8 mouse cellular contexts compared by ENCODE assay signal in genomic region chr11:86581250-86581753, GRCm38 (mm10). TPM values are rescaled to one million over a fixed set of nuclear protein-coding genes. Genes with fewer than 3 reads are reported as not detected.
DNase-seq lines count a peak whose midpoint lies in the region; ATAC-seq and TF ChIP-seq lines count a peak whose summit lies in the region.
"Had no signal": no experiment of that assay in that cellular context is flagged by ENCODE, and none has a peak within 500 bp of the region (broad histone marks: within the 10 kb centered on the region; RNA-seq: fewer than 3 reads in every experiment).

No protein-coding gene starts in this region.

- peak overlapping the region; percentile 96 for H3K27ac ChIP-seq in MEL (ENCODE audit: control insufficient read depth, low read depth, low read length)
- H3K27ac ChIP-seq in heart, postnatal 0 days (ENCODE audit: low read depth): peak overlapping the region; percentile 73
- peak overlapping the region; percentile 98 for H3K27ac ChIP-seq in liver, adult 2 months (replicated peaks; ENCODE audit: insufficient read depth, low read depth, low read length)
- H3K27ac ChIP-seq: limb, embryonic 13.5 days had no signal

- DNase-seq in MEL (ENCODE audit: low read depth, low spot score): peak; percentile 96
- peak; percentile 78 for DNase-seq in c-Kit-positive CD71-positive TER-119-positive erythroid progenitor cells, embryonic 14.5 days (ENCODE audit: low spot score)
- peak; percentile 43 for DNase-seq in heart, postnatal 0 days (ENCODE audit: low spot score)
- DNase-seq in liver, adult 2 months (ENCODE audit: extremely low read depth, low read depth, low spot score): peak; percentile 87
- DNase-seq in spleen, adult 18-20 months: peak; percentile 29 to 46
- DNase-seq in cerebellum, adult 9-11 months: no peak
- DNase-seq in layer of hippocampus, adult 18-20 months (ENCODE audit: low spot score in 2 of 2): no peak

- H3K79me2 ChIP-seq in MEL (ENCODE audit: control insufficient read depth, insufficient read depth, low read length, poor library complexity): peaks cover 34% of the 10 kb centered on the region
- H3K79me2 ChIP-seq in liver, adult 2 months (ENCODE audit: control insufficient read depth, insufficient read depth, low read length): no peaks in the 10 kb centered on the region; the same call in 1 of the 2 replicates

- H3K36me3 ChIP-seq in MEL (ENCODE audit: control insufficient read depth in 1 of 2, insufficient read depth in 2 of 2, low read length in 2 of 2): peaks cover 4 to 35% of the 10 kb centered on the region in 2 experiments; a peak in 3 of 4 replicates
- no peaks in the 10 kb centered on the region for H3K36me3 ChIP-seq in heart, postnatal 0 days (replicated peaks; ENCODE audit: control insufficient read depth, insufficient read depth, low read length)
- peaks cover 12% of the 10 kb centered on the region for H3K36me3 ChIP-seq in liver, adult 2 months (ENCODE audit: control insufficient read depth, insufficient read depth, low read length)

- H3K9me3 ChIP-seq in MEL (replicated peaks; ENCODE audit: insufficient read depth, low read length): no peaks in the 10 kb centered on the region
- no peaks in the 10 kb centered on the region for H3K9me3 ChIP-seq in heart, postnatal 0 days (replicated peaks; ENCODE audit: control insufficient read depth, low read length)
- H3K9me3 ChIP-seq: limb, embryonic 13.5 days had no signal

- no peaks in the 10 kb centered on the region for H3K27me3 ChIP-seq in MEL (ENCODE audit: control insufficient read depth in 1 of 2, insufficient read depth in 2 of 2, low read length in 2 of 2)
- H3K27me3 ChIP-seq in heart, postnatal 0 days (ENCODE audit: control insufficient read depth, insufficient read depth, low read length): no peaks in the 10 kb centered on the region
- no peaks in the 10 kb centered on the region for H3K27me3 ChIP-seq in liver, adult 2 months (ENCODE audit: control insufficient read depth, insufficient read depth, low read length)
- H3K27me3 ChIP-seq: limb, embryonic 13.5 days had no signal

- peak overlapping the region; percentile 44 for H3K4me2 ChIP-seq in heart, postnatal 0 days (ENCODE audit: low read depth, low read length)
- H3K4me2 ChIP-seq: limb, embryonic 13.5 days had no signal

- 0 out of 6 replicates have a peak, but pooled peaks of 1 of the 3 experiments have one; percentile 4 for TF ChIP-seq CTCF in MEL (IDR thresholded peaks at IDR 0.05 in 2 of 3, conservative IDR thresholded peaks at IDR 0.05 in 1 of 3; ENCODE audit: control insufficient read depth in 1 of 3, insufficient read depth in 1 of 3, low read depth in 2 of 3, low read length in 3 of 3, poor library complexity in 1 of 3, severe bottlenecking in 1 of 3)
- TF ChIP-seq CTCF in heart, postnatal 0 days (IDR thresholded peaks at IDR 0.05; ENCODE audit: low read depth): no peak
- no peak for TF ChIP-seq CTCF in liver, adult 2 months (IDR thresholded peaks at IDR 0.05; ENCODE audit: low read depth, low read length)

- H3K4me3 ChIP-seq in MEL (ENCODE audit: control insufficient read depth in 1 of 2, insufficient read depth in 1 of 2, low read depth in 2 of 2, low read length in 2 of 2): peak overlapping the region; percentile 69 to 74
- H3K4me3 ChIP-seq in heart, postnatal 0 days (ENCODE audit: low read depth, low read length): peak overlapping the region; percentile 17; the same call in 1 of the 2 replicates
- peak overlapping the region; percentile 3; the same call in 1 of the 2 replicates for H3K4me3 ChIP-seq in liver, adult 2 months (ENCODE audit: insufficient read depth, low read depth, low read length)
- H3K4me3 ChIP-seq: limb, embryonic 13.5 days had no signal

- WGBS in heart, postnatal 0 days: 19% methylated on average over 11 of the region's 11 CpGs
- 2% methylated on average over 11 of the region's 11 CpGs for WGBS in liver, adult 2 months

- peak overlapping the region; percentile 88 for H3K9ac ChIP-seq in MEL (ENCODE audit: control insufficient read depth, low read depth, low read length, poor library complexity, severe bottlenecking)
- peak overlapping the region; percentile 39; the same call in 1 of the 2 replicates for H3K9ac ChIP-seq in heart, postnatal 0 days (replicated peaks; ENCODE audit: low read depth, low read length)
- H3K9ac ChIP-seq in liver, adult 2 months (ENCODE audit: low read depth, low read length): peak overlapping the region; percentile 50
- H3K9ac ChIP-seq: limb, embryonic 13.5 days had no signal

- peak; percentile 70 to 97 for TF ChIP-seq POLR2A in MEL (IDR thresholded peaks at IDR 0.05; ENCODE audit: control insufficient read depth in 1 of 2, insufficient read depth in 1 of 2, low read depth in 1 of 2, low read length in 2 of 2, poor library complexity in 1 of 2)
- peak; percentile 75 for TF ChIP-seq POLR2A in liver, adult 2 months (IDR thresholded peaks at IDR 0.05; ENCODE audit: extremely low read depth, insufficient read depth, low read length)

- ATAC-seq in heart, postnatal 0 days (ENCODE audit: insufficient read depth, low read depth): peak; percentile 51

- H3K4me1 ChIP-seq in MEL (ENCODE audit: control insufficient read depth in 1 of 2, insufficient read depth in 2 of 2, low read length in 2 of 2): peaks cover 11 to 34% of the 10 kb centered on the region in 2 experiments
- peaks cover 37% of the 10 kb centered on the region for H3K4me1 ChIP-seq in heart, postnatal 0 days (ENCODE audit: control insufficient read depth, insufficient read depth)
- H3K4me1 ChIP-seq in liver, adult 2 months (ENCODE audit: control insufficient read depth, insufficient read depth, low read length): peaks cover 26% of the 10 kb centered on the region

- peak; percentile 39 to 62; a peak in 1 of 4 replicates for TF ChIP-seq EP300 in MEL (IDR thresholded peaks at IDR 0.05; ENCODE audit: low read depth in 1 of 2, low read length in 2 of 2)
- no peak for TF ChIP-seq EP300 in heart, postnatal 0 days (IDR thresholded peaks at IDR 0.05; ENCODE audit: low read depth)

- peak; percentile 1; the same call in 1 of the 2 replicates for TF ChIP-seq RAD21 in MEL (IDR thresholded peaks at IDR 0.05; ENCODE audit: low read depth, low read length)

TF ChIP-seq in MEL, 35 proteins besides CTCF, POLR2A, EP300 and RAD21 (continues in another document):
- TF ChIP-seq MYB (IDR thresholded peaks at IDR 0.05; ENCODE audit: low read depth, low read length): no peak; the same call in 1 of the 2 replicates
- TF ChIP-seq POLR2AphosphoS2 (IDR thresholded peaks at IDR 0.05; ENCODE audit: low read length): peak; percentile 39; the same call in 1 of the 2 replicates
- peak; percentile 71; the same call in 1 of the 2 replicates for TF ChIP-seq TCF12 (IDR thresholded peaks at IDR 0.05; ENCODE audit: low read depth, low read length)
- no peak for TF ChIP-seq USF2 (IDR thresholded peaks at IDR 0.05; ENCODE audit: borderline replicate concordance in 1 of 2, insufficient read depth in 1 of 2, low read depth in 1 of 2, low read length in 2 of 2)
- TF ChIP-seq MYC (IDR thresholded peaks at IDR 0.05; ENCODE audit: low read depth, low read length): 0 out of 2 replicates have a peak, but pooled peaks have one; percentile 4
- TF ChIP-seq GABPA (IDR thresholded peaks at IDR 0.05; ENCODE audit: low read depth, low read length): no peak
- no peak for TF ChIP-seq TAL1 (IDR thresholded peaks at IDR 0.05; ENCODE audit: low read length)
- no peak for TF ChIP-seq CHD2 (IDR thresholded peaks at IDR 0.05; ENCODE audit: low read length)
- 0 out of 2 replicates have a peak, but pooled peaks have one; percentile 9 for TF ChIP-seq MAFK (IDR thresholded peaks at IDR 0.05; ENCODE audit: borderline replicate concordance, low read depth, low read length)
- no peak for TF ChIP-seq MEF2A (IDR thresholded peaks at IDR 0.05; ENCODE audit: extremely low read depth, insufficient replicate concordance, low read depth, low read length, poor library complexity, severe bottlenecking)
- 0 out of 2 replicates have a peak, but pooled peaks have one; percentile 23 for TF ChIP-seq CHD1 (IDR thresholded peaks at IDR 0.05; ENCODE audit: low read depth, low read length)
- peak; percentile 87 for TF ChIP-seq NELFE (IDR thresholded peaks at IDR 0.05; ENCODE audit: low read depth, low read length)
- TF ChIP-seq SIN3A (IDR thresholded peaks at IDR 0.05; ENCODE audit: low read length): peak; percentile 88
- peak; percentile 51; the same call in 1 of the 2 replicates for TF ChIP-seq RCOR1 (IDR thresholded peaks at IDR 0.05; ENCODE audit: low read depth, low read length)
- TF ChIP-seq TBP (IDR thresholded peaks at IDR 0.05; ENCODE audit: low read depth, low read length): peak; percentile 97
- no peak; the same call in 1 of the 2 replicates for TF ChIP-seq ZNF384 (IDR thresholded peaks at IDR 0.05; ENCODE audit: low read depth, low read length)
- TF ChIP-seq E2F4 (IDR thresholded peaks at IDR 0.05; ENCODE audit: borderline replicate concordance, low read depth, low read length): no peak
- TF ChIP-seq ELF1 (IDR thresholded peaks at IDR 0.05; ENCODE audit: low read depth, low read length): no peak
- no peak for TF ChIP-seq USF1 (IDR thresholded peaks at IDR 0.05; ENCODE audit: low read depth, low read length)
- TF ChIP-seq ZMIZ1 (IDR thresholded peaks at IDR 0.05; ENCODE audit: low read depth, low read length): peak; percentile 98
- peak; percentile 7; the same call in 1 of the 2 replicates for TF ChIP-seq MXI1 (IDR thresholded peaks at IDR 0.05; ENCODE audit: low read depth, low read length)

RNA-seq across cellular contexts. Expression of gene Tubd1, which starts 36.5 kb away (rescaled TPM):
- total RNA-seq in MEL (2012; rRNA removed): 21.5 and 23.4 TPM in 2 replicates
- polyA plus RNA-seq in MEL (2012; ENCODE audit: insufficient read depth in 1 of 2, insufficient read length in 2 of 2, low read depth in 1 of 2, low replicate concordance in 2 of 2, missing spikeins in 1 of 2): 10 to 100 TPM in 1 of 2 experiments, not detected in 1; 14.4 TPM
- total RNA-seq in heart, postnatal 0 days (2014; rRNA removed; ENCODE audit: low replicate concordance): 2.5 and 16.6 TPM in 2 replicates
- 8.0 and 10.6 TPM in 2 replicates for polyA plus RNA-seq in heart, postnatal 0 days (2015; fragmentation: Nextera tagmentation; extraction: Ambion mirVana)
- 2.6 and 4.3 TPM in 2 replicates for total RNA-seq in liver, adult 2 months (2014; rRNA removed)
- polyA plus RNA-seq in liver, adult 2 months (2012; rRNA removed): 1.7 and 2.0 TPM in 2 replicates
- 1 to 10 TPM; 5.2 to 6.0 TPM for total RNA-seq in layer of hippocampus, adult 18-20 months (2021)

RNA-seq across cellular contexts. Expression of gene Rps6kb1, which starts 36.7 kb away (rescaled TPM):
- 39.3 and 39.8 TPM in 2 replicates for total RNA-seq in MEL (2012; rRNA removed)
- polyA plus RNA-seq in MEL (2012; ENCODE audit: insufficient read depth in 1 of 2, insufficient read length in 2 of 2, low read depth in 1 of 2, low replicate concordance in 2 of 2, missing spikeins in 1 of 2): 10 to 100 TPM; 49.4 to 73.6 TPM
- total RNA-seq in heart, postnatal 0 days (2014; rRNA removed; ENCODE audit: low replicate concordance): 10.5 and 13.2 TPM in 2 replicates
- 32.7 and 37.1 TPM in 2 replicates for polyA plus RNA-seq in heart, postnatal 0 days (2015; fragmentation: Nextera tagmentation; extraction: Ambion mirVana)
- total RNA-seq in liver, adult 2 months (2014; rRNA removed): 14.4 TPM in 2 replicates
- 6.2 and 6.3 TPM in 2 replicates for polyA plus RNA-seq in liver, adult 2 months (2012; rRNA removed)
- total RNA-seq in layer of hippocampus, adult 18-20 months (2021): 10 to 100 TPM; 33.1 to 37.3 TPM

Comparison
In these comparisons a context has a peak if more than half of its experiments do, and no peak if none do; other contexts are left out.
1. DNase-seq: peak in MEL (single experiment), c-Kit-positive CD71-positive TER-119-positive erythroid progenitor cells, embryonic 14.5 days (single experiment), heart, postnatal 0 days (single experiment), liver, adult 2 months (single experiment) and spleen, adult 18-20 months (2 of 2); none in cerebellum, adult 9-11 months (single experiment) and layer of hippocampus, adult 18-20 months (0 of 2).
2. H3K4me3 ChIP-seq: peak in every context shown above with its lines; median percentile 72 in MEL; 17 in heart, postnatal 0 days; 3 in liver, adult 2 months.
3. Peak in every context shown above with its lines, with median percentiles within 50 percentile points of each other: H3K27ac ChIP-seq and H3K9ac ChIP-seq.